Mouse (Mus musculus): Measurements from ENCODE around the gene Dnmt1.

- no peak for TF ChIP-seq EP300 (IDR thresholded peaks at IDR 0.05; ENCODE audit: low read depth)
- TF ChIP-seq CTCF (IDR thresholded peaks at IDR 0.05; ENCODE audit: low read depth): peak; percentile 55
Observed at GRCm38 (mm10) chr9:21008007-21008406, 48.3 kb upstream of the Dnmt1 start.
